Mouse (Mus musculus) forebrain, embryonic 15.5 days (tissue): ENCODE measurements around the gene Zmat3. TPM values are rescaled to one million over a fixed set of nuclear protein-coding genes. Genes with fewer than 3 reads are reported as not detected.

ENCODE experiments used
- ATAC-seq: fragments of 200-750 bp; cut with Nextera tagmentation; replicated peaks from 2 replicates; pipeline ENCODE4 v1.8.0; 2017; ENCODE audit warnings: mild to moderate bottlenecking, moderate TSS enrichment, moderate library complexity
- H3K27ac ChIP-seq: fragments of 300-500 bp; sonication (generic); replicated peaks from 2 replicates; pipeline ENCODE4 v1.5.1; 2015; ENCODE audit warnings: mild to moderate bottlenecking, inconsistent platforms
- H3K27me3 ChIP-seq: fragments of 300-500 bp; sonication (generic); 2 replicates; pipeline ENCODE4 v1.6.1; 2015; ENCODE audit warnings: inconsistent platforms
- H3K36me3 ChIP-seq: fragments of 300-500 bp; sonication (generic); 2 replicates; pipeline ENCODE4 v1.6.1; 2015; ENCODE audit warnings: mild to moderate bottlenecking, inconsistent platforms
- H3K4me1 ChIP-seq: fragments of 300-500 bp; sonication (generic); 2 replicates; pipeline ENCODE4 v1.6.1; 2015; ENCODE audit warnings: inconsistent platforms
- H3K4me2 ChIP-seq: fragments of 300-500 bp; sonication (generic); replicated peaks from 2 replicates; pipeline ENCODE4 v1.6.1; 2015; ENCODE audit warnings: mild to moderate bottlenecking, inconsistent platforms
- H3K4me3 ChIP-seq: fragments of 300-500 bp; sonication (generic); 2 replicates; pipeline ENCODE4 v1.5.1; 2015; ENCODE audit warnings: mild to moderate bottlenecking, inconsistent platforms
- H3K9ac ChIP-seq: fragments of 300-500 bp; sonication (generic); replicated peaks from 2 replicates; pipeline ENCODE4 v1.6.1; 2015; ENCODE audit warnings: mild to moderate bottlenecking, inconsistent platforms
- H3K9me3 ChIP-seq: fragments of 300-500 bp; sonication (generic); 2 replicates; pipeline ENCODE4 v1.6.1; 2016; ENCODE audit warnings: inconsistent platforms
- WGBS: fragments of 180-500 bp; shearing (Covaris S2); methylation state at CpG from one replicate; pipeline ENCODE4 v1.1.7; 2015; ENCODE audit warnings: mixed read lengths; 5-methylcytosine and 5-hydroxymethylcytosine counted together
- polyA plus RNA-seq: library from polyadenylated mRNA; unstranded; fragments of >200 nt; fragmentation: Nextera tagmentation; extraction: Ambion mirVana; gene quantifications from 2 replicates; pipeline ENCODE4 v1.2.1, GENCODE M21; 2015

The Zmat3 gene
- polyA plus RNA-seq, 1 experiment from 2014 or later, result 6.4 TPM

DNA sequence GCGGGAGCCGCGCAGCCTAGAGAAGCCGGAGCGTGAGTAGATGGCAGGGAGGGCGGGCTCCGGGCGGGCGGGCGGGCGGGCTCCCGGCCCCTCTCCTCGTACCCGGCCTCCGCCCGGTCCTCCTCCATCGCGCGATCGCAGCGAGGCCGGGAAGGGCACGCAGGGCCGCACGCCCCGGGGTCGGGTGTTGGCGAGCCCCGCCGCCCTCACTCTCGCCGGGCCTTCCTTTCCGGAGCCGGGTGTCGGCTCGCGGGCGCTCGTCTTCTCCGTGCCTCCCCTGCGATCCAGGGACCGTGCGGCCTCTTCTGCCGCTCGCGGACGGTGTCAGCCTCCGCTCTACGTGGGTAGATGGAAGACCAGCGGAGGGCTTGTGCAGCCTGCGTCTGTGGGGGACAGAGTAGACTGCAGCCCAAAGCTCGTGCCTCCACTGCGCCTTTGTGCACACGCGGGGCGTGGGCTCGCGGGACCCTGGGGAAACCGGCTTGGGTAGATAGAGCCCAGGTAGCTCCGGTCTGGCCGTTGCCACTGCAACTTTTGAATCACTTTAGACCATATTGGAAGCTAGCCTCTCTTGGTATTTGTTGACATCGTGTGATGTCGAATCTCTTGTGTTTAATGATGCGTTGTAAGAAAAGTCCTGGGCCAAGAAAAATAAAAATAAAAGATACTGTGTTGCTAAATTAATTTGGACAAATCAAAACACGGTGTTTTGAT, 31.8 kb upstream of the Zmat3 start, which contains the start of gene Pik3ca:
Gene Pik3ca (plus strand): TSS at position 211 of the 714 bp plus-strand sequence.
- Histone ChIP-seq H3K9me3 (no peaks in the 10 kb centered on the region), H3K4me1 (peaks cover 33% of the 10 kb centered on the region), H3K9ac (peak within 1 kb of the TSS; percentile 85), H3K4me2 (peak within 1 kb of the TSS; percentile 58), H3K27ac (peak within 1 kb of the TSS; percentile 97), H3K27me3 (no peaks in the 10 kb centered on the region), H3K36me3 (no peaks in the 10 kb centered on the region), H3K4me3 (peak within 1 kb of the TSS; percentile 74)
- WGBS, result under 1% methylated on average over 52 of the region's 65 CpGs
- ATAC-seq, result peak; percentile 60

DNA sequence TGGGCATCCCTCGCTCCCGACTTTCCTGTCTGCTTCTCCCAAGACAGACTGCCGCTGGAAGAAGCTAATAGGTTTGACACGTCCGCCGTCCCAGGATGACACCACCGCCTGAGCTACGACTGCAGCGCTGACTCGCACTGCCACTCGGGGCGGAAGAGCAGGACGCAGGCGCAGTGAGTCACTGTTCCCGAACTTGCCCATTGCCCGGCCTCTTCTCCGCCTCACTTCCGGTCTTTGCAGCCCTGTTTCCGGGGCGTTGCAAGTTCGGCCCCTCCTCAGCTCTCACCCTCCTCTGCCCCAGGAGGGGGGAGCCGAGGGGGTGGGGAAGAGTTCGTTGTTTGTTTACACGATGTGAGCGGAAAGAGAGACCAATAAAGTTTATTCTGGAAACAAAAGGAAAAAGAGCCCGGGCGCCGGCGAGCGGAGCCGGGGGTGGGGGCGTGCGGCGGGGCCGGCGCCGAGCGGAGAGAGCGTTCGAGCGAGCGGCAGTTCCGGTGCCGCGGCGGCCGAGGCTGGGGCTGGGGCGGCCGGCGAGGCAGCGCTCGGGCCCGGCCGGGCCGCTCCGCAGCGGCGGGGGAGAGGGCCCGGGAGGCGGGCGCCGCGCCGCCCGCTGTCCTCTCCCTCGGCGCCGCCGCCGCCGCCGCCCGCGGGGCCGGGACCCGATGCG, 31.1 kb upstream of the Zmat3 start:
- H3K9me3 ChIP-seq, result no peaks in the 10 kb centered on the region
- peak; percentile 99 for ATAC-seq
- peak overlapping the region; percentile 85 for H3K9ac ChIP-seq
- H3K27ac ChIP-seq, result peak overlapping the region; percentile 97
- WGBS, result under 1% methylated on average over 53 of the region's 77 CpGs
- peaks cover 33% of the 10 kb centered on the region for H3K4me1 ChIP-seq
- peak overlapping the region; percentile 74 for H3K4me3 ChIP-seq
- no peaks in the 10 kb centered on the region for H3K27me3 ChIP-seq
- H3K36me3 ChIP-seq, result no peaks in the 10 kb centered on the region
- peak overlapping the region; percentile 58 for H3K4me2 ChIP-seq

DNA sequence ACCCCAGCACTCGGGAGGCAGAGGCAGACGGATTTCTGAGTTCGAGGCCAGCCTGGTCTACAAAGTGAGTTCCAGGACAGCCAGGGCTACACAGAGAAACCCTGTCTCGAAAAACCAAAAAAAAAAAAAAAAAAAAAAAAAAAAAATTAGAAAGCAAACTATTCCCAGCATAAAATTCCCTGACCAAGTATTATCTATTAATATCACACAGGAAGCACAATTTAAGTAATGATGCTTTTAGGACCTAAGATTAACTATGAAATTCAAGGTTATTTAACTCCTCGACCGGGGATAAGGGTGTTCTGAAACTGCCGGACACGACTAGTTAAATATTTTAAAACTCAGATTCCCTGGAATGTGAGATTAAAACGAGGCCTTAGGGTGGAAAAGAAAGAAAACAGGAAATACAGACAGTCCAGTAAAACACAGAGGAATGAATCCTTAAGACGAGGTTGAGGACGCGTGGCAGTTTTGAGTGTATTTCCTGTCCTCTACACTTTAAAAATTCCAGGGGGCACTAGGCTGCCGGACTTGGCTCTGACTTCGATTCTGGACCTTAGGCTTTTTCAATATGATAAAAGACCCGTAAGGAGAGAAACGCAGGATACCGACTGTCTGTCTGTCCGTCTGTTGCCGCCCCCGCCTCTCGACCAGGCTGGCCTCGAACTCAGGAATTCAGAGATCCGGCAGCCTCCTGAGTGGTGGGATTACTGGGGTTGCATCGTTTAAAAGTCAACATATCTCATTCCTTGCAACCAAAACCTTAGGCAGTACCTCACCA, 30.1 kb upstream of the Zmat3 start:
- Histone ChIP-seq H3K4me2 (peak overlapping the region; percentile 58), H3K9me3 (no peaks in the 10 kb centered on the region), H3K9ac (peak overlapping the region; percentile 75), H3K4me1 (peaks cover 28% of the 10 kb centered on the region), H3K36me3 (no peaks in the 10 kb centered on the region), H3K4me3 (peak overlapping the region; percentile 74), H3K27ac (peak overlapping the region; percentile 97), H3K27me3 (no peaks in the 10 kb centered on the region)
- peak; percentile 3 for ATAC-seq
- 29% methylated on average over 24 of the region's 24 CpGs for WGBS

DNA sequence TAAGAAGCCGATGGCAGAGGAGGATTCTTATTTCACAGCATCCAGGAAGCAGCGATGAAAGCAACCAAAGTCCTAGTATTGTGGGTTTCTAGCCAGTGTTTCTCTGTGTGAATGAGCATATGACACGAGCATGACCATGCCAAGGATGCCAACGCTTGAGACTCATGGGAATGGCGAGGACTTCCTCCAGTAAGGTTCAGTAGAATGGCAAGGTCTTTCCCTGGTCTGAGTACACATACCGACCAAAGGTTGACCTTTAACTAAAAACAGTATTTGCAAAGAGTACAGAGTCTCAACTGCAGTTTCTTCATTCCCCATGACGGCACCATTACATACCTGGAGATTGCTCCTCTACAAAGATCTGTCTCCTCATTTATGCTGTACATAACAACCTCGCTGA, 28.2 kb upstream of the Zmat3 start:
- H3K36me3 ChIP-seq, result no peaks in the 10 kb centered on the region
- peaks cover 13% of the 10 kb centered on the region for H3K4me1 ChIP-seq
- no peak overlapping the region for H3K4me3 ChIP-seq
- H3K9ac ChIP-seq, result no peak overlapping the region
- WGBS, result 91% methylated on average over 8 of the region's 8 CpGs
- no peaks in the 10 kb centered on the region for H3K9me3 ChIP-seq
- ATAC-seq, result no peak
- no peaks in the 10 kb centered on the region for H3K27me3 ChIP-seq
- H3K27ac ChIP-seq, result no peak overlapping the region
- H3K4me2 ChIP-seq, result no peak overlapping the region

DNA sequence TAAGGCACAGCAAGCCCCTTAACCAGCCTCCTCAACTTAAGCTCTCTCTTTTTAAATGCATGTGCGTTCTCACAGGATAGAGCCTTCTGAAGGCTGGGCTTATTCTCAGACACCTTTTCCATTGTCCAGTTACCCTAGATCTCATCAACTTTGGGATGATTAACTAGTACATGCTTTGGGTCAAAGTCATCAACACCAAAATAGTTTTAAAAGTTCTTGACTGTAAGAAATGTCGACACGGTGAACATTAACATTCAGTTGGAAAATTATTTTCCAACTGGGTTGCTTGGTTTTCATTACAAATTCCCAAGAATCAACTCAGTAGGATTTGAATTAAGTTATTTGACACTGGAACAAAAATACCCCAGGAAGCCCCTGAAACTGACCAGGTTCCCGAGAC, 27.0 kb upstream of the Zmat3 start:
- H3K4me2 ChIP-seq, result no peak overlapping the region
- H3K9ac ChIP-seq, result no peak overlapping the region
- no peak for ATAC-seq
- 88% methylated on average over 4 of the region's 4 CpGs for WGBS
- H3K9me3 ChIP-seq, result no peaks in the 10 kb centered on the region
- peaks cover 6% of the 10 kb centered on the region for H3K4me1 ChIP-seq
- H3K27me3 ChIP-seq, result no peaks in the 10 kb centered on the region
- no peaks in the 10 kb centered on the region for H3K36me3 ChIP-seq
- no peak overlapping the region for H3K4me3 ChIP-seq
- H3K27ac ChIP-seq, result no peak overlapping the region

DNA sequence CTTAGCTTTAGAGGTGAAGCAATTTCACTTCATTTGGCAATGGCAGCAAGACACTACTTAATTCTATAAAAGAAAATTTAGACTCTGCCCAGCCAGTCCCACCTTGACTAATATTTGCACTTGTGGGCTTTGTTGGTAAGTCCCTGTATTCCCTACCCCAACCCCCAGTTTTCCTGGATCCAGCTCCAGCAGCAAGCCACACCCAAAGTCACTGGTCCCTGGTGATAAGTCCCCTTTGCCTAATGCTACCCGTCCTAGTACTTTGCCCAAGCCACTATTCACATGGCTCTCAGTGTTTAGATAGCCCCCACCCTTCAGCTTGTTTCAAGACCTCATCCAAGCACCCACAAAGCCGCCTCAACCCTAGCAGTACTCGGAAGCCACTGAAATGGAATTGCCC, 15.7 kb upstream of the Zmat3 start:
- H3K36me3 ChIP-seq, result no peaks in the 10 kb centered on the region

DNA sequence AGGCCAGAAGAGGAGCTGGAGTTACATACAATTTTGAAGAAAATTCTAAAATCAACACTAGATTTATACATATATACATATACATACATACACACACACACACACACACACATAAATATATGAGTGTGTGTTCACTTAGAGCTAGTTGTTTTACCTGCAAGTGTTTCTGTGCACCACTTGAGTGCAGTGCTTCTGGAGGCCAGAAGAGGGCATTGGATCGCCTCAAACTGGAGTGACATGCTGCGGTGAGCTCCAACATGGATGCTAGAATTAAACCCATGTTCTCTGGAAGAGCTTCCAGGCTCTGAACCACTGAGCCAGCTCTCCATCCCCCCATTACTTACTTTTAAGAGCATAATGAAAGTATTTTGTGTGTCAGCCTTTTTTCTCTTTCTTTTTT, 14.1 kb upstream of the Zmat3 start:
- Histone ChIP-seq H3K4me3 (no peak overlapping the region), H3K9ac (no peak overlapping the region), H3K36me3 (no peaks in the 10 kb centered on the region), H3K4me1 (no peaks in the 10 kb centered on the region), H3K9me3 (no peaks in the 10 kb centered on the region), H3K27ac (no peak overlapping the region), H3K27me3 (no peaks in the 10 kb centered on the region), H3K4me2 (no peak overlapping the region)
- WGBS, result 43% methylated on average over 2 of the region's 2 CpGs
- ATAC-seq, result no peak

More for the DNA sequence above, 15.7 kb upstream of the Zmat3 start:
- 81% methylated on average over 3 of the region's 3 CpGs for WGBS
- Histone ChIP-seq H3K4me3 (no peak overlapping the region), H3K27ac (no peak overlapping the region), H3K4me2 (no peak overlapping the region), H3K4me1 (no peaks in the 10 kb centered on the region), H3K9me3 (no peaks in the 10 kb centered on the region), H3K9ac (no peak overlapping the region), H3K27me3 (no peaks in the 10 kb centered on the region)
- ATAC-seq, result no peak

DNA sequence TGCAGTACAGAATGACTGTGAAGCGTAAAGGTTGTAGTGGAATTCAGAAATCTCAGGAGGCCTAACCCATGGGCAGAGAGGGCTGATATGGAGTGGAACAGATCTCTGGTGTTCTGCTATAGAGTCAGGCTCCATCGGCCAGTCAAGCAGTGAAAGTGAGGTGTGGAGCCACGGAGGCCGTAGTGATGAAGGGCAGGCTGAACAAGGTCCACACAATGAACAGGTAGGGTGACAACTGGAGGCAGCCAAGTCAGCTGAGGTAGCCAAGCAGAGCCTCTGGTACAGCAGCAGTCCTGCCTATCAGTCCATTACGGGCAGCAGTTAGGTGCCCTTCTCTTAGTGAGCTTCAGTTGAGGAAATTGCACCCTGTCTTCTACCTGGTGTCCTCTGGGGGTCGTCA, 7.4 kb upstream of the Zmat3 start:
- Histone ChIP-seq H3K27ac (no peak overlapping the region), H3K36me3 (no peaks in the 10 kb centered on the region), H3K9me3 (no peaks in the 10 kb centered on the region), H3K4me1 (no peaks in the 10 kb centered on the region), H3K9ac (no peak overlapping the region), H3K27me3 (no peaks in the 10 kb centered on the region), H3K4me2 (no peak overlapping the region), H3K4me3 (no peak overlapping the region)
- ATAC-seq, result no peak
- 90% methylated on average over 6 of the region's 6 CpGs for WGBS

DNA sequence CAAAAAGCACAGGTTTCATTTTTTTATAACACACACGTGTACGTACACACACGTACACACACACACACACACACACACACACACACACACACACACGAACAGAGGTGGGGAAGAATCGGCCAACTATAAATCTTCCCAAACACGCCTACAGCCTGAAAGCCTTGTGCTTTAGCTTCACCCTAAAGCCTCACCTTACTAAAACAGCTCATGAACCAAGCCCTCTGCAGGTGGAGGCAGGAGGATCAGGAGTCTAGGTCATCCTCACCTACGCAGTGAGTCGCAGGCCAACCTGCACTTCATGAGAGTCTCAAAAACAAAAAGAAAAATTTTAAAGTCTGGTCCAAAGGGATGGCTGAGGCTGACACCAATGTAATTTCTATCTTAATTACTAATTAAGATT, 6.7 kb upstream of the Zmat3 start:
- H3K4me1 ChIP-seq, result no peaks in the 10 kb centered on the region
- H3K4me3 ChIP-seq, result no peak overlapping the region
- WGBS, result 87% methylated on average over 8 of the region's 8 CpGs
- H3K27me3 ChIP-seq, result no peaks in the 10 kb centered on the region
- no peak for ATAC-seq
- no peak overlapping the region for H3K9ac ChIP-seq
- no peaks in the 10 kb centered on the region for H3K36me3 ChIP-seq
- H3K27ac ChIP-seq, result no peak overlapping the region
- H3K9me3 ChIP-seq, result no peaks in the 10 kb centered on the region
- H3K4me2 ChIP-seq, result no peak overlapping the region

DNA sequence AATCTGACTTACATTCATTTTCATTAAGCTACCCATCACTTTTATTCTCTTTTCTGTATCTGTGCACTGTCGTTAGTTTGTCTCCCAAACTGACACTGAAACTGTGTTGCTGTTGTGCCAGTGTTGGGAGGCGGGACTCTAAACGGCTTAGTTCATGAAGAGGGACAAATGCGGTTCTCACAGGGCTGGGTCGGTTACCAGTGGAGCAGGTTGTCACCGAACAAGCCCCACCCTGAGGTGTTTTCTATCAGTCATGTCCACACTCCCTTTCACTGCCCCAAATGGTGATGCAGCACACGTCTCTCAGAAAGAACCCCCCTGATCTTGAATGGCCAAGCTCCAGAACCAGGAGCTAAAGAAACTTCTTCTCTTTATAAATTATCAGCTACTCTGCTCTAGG, 6.1 kb upstream of the Zmat3 start:
- H3K27me3 ChIP-seq, result no peaks in the 10 kb centered on the region
- H3K4me2 ChIP-seq, result no peak overlapping the region
- no peaks in the 10 kb centered on the region for H3K9me3 ChIP-seq
- H3K4me1 ChIP-seq, result no peaks in the 10 kb centered on the region
- ATAC-seq, result no peak
- H3K9ac ChIP-seq, result no peak overlapping the region
- 72% methylated on average over 7 of the region's 7 CpGs for WGBS
- H3K4me3 ChIP-seq, result no peak overlapping the region
- no peaks in the 10 kb centered on the region for H3K36me3 ChIP-seq
- H3K27ac ChIP-seq, result no peak overlapping the region

DNA sequence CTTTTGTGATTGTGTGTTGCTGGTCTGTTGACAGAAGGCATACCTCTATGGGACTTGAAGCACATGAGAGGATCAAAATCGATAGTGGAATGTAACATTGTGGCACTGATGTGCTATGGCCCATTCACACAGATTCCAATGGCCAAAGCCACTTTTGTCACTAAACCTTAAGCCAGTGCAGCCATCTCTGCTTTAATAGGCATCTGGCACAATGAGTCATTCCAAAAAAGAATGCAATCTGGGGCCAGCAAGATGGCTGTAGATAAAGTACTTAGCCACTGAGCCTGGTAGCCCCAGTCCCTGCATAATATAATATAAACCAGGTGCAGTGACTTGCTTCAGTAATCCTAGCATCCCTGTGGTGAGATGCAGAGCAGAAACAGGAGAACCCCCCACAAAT, 1.7 kb upstream of the Zmat3 start:
- H3K4me3 ChIP-seq, result no peak overlapping the region
- no peaks in the 10 kb centered on the region for H3K36me3 ChIP-seq
- no peaks in the 10 kb centered on the region for H3K9me3 ChIP-seq
- H3K4me2 ChIP-seq, result no peak overlapping the region
- H3K27ac ChIP-seq, result no peak overlapping the region
- no peaks in the 10 kb centered on the region for H3K27me3 ChIP-seq
- H3K4me1 ChIP-seq, result peaks cover 6% of the 10 kb centered on the region
- WGBS, result 83% methylated on average over 1 of the region's 1 CpGs
- no peak overlapping the region for H3K9ac ChIP-seq
- ATAC-seq, result no peak

DNA sequence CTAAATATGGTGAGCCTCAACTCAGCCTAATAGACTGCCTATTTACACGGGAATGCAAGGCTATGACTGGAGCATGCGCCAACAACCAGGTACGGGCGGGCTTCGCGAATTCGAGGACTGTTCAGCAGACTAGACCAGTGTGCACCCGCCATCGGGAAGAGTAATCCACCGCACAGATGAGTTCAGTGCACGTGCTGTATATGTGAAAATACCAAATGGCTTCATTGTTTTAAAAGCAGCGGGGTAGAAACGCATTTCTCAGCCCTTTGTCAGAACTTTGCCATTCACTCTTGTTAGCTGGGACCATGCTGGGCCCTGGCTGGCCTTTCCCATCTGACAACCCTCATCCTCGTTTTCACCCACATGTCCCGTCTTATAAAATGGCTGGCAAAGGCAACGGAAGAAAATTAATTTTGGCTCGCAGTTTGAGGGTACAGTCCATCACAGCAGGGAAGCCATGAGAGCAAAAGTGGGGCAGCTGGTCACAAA, 476 bp upstream of the Zmat3 start:
- peaks cover 8% of the 10 kb centered on the region for H3K4me1 ChIP-seq
- peak overlapping the region; percentile 71; the same call in 1 of the 2 replicates for H3K9ac ChIP-seq
- H3K36me3 ChIP-seq, result no peaks in the 10 kb centered on the region
- no peaks in the 10 kb centered on the region for H3K9me3 ChIP-seq
- WGBS, result 45% methylated on average over 17 of the region's 17 CpGs
- H3K4me2 ChIP-seq, result peak overlapping the region; percentile 66
- no peaks in the 10 kb centered on the region for H3K27me3 ChIP-seq
- H3K27ac ChIP-seq, result peak overlapping the region; percentile 84
- peak overlapping the region; percentile 71 for H3K4me3 ChIP-seq
- ATAC-seq, result peak; percentile 64
